Mouse (Mus musculus): ENCODE measurements around the gene Dgat2.

- no peak for TF ChIP-seq CTCF (IDR thresholded peaks at IDR 0.05; ENCODE audit: low read depth, low read length)
- no peak for TF ChIP-seq POLR2A (IDR thresholded peaks at IDR 0.05; ENCODE audit: insufficient read depth, low read length)
Observed at GRCm38 (mm10) chr7:99171730-99172463, 10.6 kb downstream of the Dgat2 start.

Data from ES-Bruce4 (cell line).